Mouse (Mus musculus) induced T-regulatory cell, adult 2 months (primary cell): ENCODE results near the gene Bicd1.
"Not testable (repeated sequence)": the region's sequence is repeated elsewhere in the genome, so short reads cannot be mapped to it uniquely, and the experiment has no call there.

Source experiments
- DNase-seq: peaks from one replicate; pipeline ENCODE4 v3.0.0-alpha.2; 2012; ENCODE audit warnings: low read depth

Bicd1 gene

DNA sequence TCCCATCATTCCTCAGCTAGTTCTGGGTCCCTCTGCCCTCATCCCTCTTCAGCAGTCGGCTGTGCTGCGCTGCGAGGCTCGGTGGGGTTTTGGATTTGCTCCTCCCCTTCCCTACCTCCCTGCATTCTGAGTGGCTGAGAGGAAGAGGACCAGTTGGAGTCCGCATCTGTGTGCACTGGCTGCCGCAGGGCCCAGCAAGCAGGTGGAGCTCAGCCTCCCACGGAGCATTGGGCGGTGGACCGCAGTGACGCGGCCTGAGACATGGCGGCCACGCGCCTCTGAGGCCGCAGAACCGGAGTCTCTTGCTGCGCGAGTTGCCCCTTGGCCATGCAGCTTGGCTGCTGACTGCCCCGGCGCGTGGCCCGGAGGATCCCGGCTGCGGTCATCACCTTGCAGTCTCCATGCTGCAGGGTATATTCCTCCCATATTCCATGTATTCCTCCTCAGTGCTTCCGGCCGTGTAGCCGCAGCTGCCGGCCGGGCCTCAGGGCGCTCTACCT lies at the start of gene Bicd1:
TSS of gene Bicd1 (plus strand) at position 54 of the 500 bp plus-strand sequence.
- peak; percentile 61 for DNase-seq

DNA sequence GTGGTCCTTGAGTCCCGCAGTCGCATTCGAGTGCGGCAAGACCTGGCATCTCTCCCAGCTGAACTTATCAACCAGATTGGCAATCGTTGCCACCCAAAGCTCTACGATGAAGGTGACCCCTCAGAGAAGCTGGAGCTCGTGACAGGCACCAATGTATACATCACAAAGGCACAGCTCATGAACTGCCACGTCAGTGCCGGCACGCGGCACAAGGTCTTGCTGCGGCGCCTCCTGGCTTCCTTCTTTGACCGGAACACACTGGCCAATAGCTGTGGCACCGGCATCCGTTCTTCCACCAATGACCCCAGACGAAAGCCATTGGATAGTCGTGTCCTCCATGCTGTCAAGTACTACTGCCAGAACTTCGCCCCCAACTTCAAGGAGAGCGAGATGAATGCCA lies 46.2 kb upstream of the Bicd1 start:
- DNase-seq = not testable (repeated sequence)

DNA sequence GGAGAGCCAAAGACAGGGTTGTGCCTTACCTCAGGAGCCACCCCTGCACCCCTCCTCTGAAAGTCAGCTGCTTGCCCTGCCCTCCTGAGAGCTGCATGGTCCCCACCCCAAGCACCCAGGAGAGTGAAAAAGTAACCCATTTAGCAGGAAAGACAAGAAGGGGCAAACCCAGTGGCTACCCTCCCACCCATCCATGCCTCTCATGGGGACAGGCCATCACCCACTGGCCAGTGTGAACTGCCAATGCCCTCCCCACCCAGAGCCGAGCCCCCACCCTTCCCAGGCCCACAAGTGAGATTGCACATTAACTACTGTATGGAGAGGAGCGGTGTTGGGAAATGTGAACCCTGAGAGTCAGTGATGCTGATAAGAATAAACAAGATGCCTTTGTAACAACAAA lies 42.7 kb upstream of the Bicd1 start:
- peak; percentile 40 for DNase-seq

DNA sequence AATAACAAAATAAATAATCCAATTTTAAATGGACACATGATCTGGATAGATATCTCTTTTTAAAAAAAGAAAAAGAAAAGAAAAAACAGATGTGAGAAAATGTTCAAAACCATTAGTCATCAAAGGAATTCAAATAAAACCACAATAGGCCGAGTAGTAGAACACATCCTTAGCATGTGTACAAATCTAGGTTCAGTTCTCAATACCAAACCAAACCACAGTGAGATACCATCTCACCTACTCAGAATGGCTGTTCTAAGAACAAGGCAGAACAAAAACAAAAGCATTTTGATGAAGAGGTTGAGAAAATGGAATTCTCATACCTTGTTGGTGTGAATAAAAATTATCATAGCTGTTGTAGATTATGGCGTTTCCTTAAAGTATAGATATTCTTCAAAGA lies 42.3 kb upstream of the Bicd1 start:
- peak; percentile 84 for DNase-seq

DNA sequence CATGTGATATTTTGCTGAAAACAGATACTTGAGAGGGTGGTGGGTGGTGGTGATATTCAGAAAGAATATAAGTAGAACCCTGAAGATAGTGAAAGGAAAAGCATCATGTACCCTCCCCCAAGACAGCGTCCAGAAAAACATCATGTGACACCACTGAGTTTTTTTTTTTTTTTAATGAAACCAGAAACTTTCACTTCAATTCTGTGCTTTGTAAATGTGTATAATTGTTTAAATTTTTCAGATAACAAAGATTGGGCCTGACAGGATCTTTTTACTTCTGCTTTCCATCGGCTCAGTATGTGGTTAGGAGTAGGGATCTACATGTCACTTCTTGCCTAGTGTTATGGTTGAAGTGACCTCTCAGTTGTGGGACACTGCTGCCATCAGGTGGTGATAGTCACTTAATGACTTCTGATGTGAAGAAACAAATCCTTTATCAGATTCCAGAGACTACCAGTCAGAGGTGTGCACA lies 33.7 kb upstream of the Bicd1 start:
- peak; percentile 94 for DNase-seq

DNA sequence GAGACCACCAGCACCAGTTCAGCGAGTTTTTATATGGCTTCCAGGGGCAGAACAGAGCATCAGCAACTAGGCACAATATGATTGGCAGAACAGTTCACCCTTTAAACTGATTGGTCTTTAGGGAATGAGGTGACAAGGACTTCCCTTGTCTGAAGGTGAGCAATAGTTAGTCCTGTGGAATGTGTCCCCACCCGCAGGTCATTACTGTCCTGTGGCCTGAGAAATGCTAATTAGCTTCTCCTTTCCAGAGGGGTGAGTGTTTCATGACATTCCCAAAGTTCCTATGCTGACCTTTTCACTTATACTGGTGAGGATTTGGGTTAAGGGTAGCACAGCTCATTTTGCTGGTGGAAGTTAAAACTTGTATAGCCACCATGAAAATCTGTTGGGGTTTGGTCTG lies 25.2 kb upstream of the Bicd1 start:
- no peak for DNase-seq

DNA sequence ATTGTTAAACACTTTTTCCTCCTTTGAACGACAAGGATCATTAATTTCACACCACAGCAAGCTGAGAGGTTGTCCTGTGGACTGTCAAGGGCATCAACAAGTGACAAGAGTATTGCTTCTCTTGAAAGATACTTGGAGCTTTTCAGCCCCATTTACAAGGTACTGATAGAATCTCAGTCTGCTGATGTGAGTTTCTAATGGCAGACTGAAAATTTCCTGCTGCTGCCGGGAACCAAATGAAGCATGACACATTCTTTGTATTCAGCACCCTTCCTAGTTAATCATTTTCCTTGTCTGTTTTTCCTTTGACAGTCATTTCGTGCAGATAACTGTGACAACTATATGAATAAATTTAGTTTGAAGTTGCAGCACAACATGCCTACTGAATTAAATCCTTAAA lies 22.3 kb upstream of the Bicd1 start:
- DNase-seq = no peak

DNA sequence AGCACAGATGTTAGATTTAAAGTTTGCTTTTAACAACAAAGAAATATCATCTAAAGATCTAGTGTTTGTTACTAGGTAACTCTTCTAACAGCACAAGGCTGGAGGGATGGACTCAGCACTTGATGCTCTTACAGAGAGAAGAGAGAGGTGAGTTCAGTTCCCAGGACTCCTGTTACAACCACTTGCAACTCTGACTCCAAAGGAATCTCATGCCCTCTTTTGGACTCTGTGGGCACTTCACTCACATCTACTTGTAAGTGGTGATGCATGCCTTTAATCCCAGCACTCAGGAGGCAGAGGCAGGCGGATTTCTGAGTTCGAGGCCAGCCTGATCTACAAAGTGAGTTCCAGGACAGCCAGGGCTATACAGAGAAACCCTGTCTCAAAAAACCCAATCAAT lies 19.1 kb upstream of the Bicd1 start:
- not testable (repeated sequence) for DNase-seq

DNA sequence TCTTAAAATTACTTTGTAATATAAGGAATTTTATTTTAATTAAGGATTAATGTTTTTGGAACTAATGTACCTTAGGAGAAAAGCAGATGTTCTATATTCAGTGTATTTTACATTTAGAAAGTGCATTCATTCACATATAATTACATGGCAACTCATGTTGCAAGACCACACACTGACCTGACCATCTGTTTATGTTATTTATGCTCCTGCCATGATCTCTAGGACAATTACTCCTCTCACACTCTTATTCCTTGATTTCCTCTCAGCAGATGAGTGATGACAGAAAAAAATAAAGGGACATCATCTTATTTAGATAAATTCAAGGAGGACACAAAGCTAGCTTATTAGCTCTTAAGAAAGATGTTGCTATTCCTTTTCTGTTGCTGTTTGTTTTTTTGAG lies 9.3 kb upstream of the Bicd1 start:
- DNase-seq = no peak

DNA sequence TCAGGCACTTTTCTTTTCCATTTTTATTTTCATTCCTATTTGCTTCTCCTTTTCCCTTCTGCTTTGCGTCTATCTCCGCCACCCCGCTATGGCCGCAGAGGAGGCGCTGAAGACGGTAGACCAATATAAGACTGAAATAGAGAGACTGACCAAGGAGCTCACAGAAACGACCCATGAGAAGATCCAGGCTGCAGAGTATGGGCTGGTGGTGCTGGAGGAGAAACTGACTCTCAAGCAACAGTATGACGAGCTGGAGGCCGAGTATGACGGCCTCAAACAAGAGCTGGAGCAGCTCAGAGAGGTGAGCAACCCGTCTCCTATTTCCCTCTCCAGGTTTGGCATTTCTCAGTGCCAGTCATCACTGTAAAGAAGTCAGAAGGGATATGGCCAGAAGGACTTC lies 655 bp downstream of the Bicd1 start:
- peak; percentile 22 for DNase-seq

DNA sequence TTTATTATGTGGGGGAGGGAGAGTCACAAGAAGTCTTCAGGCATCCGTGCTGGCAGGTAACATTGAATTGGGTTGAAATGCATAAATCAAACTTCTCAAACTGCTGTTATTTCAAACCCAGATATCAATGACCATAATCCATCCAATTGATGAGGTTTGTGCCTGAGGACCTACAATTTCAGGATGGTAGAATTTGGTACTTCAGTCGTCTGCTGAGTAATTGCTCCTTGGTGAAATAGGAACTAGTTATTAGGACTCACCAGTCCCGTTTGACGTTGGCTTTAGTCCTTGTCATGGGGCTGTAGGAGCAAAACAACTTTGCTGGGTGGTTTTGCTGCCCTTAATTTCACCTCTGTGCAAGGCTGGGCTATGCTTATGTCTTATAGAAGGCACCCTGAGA lies 1.2 kb downstream of the Bicd1 start:
- no peak for DNase-seq

DNA sequence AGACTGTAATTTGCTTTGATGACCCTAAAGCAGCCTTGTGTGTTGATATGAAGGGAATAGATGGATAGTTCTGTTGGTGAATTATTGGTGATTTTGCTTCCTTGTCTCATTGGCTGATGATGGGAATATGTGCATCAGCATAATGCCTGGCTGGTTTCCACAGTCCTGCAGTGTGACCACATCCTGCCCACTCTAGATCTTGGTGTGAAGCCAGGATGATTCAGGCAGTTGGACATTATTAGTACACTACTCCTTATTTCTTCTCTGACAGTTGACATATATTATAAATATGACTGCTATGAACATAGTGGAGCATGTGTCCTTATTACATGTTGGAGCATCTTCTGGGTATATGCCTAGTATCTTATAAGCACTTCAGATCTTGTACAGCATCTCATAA lies 4.6 kb downstream of the Bicd1 start:
- no peak for DNase-seq

DNA sequence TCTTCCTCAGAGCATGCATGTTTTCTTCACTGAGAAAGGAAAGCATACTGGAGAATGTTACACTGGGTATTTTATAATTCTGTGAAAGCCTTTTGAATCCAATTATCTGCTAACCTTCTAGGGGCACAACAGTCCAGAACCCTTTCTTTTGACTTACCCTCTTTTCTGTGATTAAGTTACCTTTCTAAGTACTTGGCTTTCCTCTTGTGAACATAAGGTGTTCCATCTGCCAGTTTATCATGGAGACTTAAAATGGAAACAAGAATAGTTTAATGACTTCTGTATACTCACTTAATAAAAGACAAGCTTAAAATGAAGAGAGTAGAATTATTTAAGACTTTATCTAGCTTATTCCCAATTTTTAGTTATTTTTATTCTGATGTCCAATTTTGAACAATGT lies 16.1 kb downstream of the Bicd1 start:
- no peak for DNase-seq

DNA sequence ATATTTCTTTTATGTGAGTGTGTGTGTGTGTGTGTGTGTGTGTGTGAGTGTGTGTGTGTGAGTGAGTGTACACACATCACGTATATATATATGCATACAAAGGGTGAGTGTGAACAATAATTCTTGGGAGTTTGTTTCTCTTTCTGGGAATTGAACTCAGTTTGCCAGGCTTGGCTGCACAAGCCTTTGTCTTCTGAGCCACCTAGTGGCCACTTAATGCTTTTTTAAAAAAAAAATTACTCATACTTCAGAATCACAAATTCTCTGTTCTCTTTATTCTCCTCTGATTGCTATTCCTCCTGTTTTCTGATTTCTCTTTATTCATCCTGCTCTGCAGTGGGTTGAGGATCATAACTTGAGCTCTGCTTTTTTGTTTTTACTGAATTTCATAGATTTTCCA lies 30.5 kb downstream of the Bicd1 start:
- DNase-seq = peak; percentile 44

DNA sequence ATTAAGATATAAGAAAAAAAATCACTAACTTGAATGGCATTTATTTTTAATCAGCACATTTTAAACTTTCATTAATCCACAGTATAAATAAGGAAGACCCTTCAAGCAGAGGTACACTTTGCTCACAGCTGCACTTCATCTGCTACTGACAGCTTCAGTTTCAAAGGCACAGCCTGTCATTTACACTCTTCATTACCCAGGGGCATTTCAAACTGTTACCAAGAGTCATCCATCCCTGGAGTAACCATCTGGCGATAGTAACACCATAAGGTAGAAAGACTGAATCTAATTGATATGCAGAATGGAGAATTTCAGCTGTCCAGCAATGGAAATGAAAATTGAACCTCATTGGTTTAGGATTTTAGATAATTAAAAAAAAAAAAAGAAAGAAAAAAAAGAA lies 34.2 kb downstream of the Bicd1 start:
- DNase-seq = no peak

DNA sequence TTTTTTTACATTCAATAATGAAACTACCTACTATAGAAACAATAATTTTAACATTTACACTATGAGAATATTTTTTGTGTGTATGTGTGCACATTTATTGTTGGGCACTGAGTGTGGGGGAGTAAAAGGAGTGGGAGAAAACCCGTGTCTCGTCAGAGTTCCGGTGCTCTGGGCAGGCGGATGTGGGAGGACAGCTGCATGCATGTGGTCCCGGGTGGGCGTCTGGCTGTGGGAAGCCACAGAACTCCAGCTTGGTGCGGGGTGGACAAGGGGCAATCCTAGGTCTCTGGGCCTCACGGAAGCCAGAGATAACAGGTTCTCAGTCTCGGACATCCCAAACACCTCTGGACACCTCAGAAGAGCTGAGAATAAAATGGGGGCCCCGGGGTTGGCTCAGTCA lies 37.2 kb downstream of the Bicd1 start:
- DNase-seq = no peak

DNA sequence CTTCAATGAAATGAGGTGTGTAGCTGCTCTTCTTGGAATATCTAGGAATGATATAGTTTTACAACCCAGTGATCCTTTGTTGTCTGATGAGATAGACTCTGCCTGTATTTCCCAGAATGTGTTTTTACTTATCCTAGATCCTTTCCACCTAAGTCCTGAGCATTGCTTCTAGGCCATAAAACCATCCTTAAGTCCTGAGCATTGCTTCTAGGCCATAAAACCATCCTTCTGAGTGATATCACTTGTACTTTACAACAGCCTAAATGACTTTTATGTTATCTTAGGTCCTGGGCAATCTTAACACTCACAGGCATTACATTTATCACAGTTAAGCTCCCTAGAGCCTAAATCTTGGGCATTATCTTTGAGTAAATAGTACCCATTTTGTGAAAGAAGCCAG lies 48.6 kb downstream of the Bicd1 start:
- DNase-seq = no peak

DNA sequence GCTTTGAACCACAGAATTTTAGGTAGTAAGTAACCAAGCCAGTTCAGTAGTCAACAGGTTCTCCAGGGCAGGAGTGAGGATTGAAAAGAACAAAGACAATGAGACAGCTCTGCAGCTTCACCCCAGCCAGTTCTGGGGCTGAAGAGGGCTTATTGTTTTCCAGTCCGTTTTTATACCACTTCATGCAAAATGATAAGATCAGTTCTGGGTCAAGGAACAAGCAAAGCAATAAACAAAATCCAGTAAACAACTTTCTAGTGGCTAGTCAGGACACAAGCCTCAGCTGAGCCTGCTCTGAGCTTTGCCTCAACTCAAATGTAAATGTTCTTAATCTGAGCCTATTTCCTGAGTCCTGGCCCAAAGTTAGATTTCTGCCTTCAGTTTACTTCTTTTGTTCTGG lies 52.3 kb downstream of the Bicd1 start:
- DNase-seq = no peak

DNA sequence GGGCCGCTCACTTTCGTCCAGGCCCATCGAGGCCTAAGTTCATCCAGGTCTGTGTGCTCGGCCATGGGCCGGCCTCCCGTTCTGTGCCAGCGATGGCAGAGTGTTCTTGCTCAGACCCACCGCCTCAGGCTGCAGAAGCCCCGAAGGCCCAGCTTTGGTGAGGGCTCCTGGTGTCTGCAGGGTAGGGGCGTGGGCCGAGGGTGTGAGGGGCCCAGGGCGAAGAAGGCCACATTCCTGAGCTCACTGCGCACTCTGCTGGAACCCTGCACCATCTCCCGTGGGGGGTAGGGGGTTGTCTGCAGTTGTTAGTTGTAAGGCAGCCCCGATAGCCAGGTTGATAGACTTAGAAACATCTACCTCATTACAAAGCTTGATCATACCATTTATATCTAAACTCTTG lies 62.8 kb downstream of the Bicd1 start:
- DNase-seq = no peak

DNA sequence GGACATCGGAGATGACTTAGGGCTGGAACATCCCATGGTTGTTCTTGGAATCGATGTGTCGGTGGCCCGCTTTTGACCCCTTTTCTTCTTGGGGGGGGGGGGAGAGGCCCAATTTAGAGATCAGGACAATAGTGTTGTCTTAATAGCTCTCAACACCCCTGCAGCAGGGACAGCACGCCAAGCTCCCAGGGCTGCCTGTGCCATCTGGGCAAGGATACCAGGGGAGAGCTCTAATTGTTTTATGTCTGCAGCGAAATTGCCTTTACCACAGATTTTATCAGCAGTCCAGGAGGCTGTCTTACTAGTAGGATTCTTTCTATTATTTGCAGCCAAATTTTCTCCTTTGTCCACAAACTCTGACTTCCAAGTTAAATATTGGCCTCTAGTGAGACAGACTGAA lies 63.8 kb downstream of the Bicd1 start:
- not testable (repeated sequence) for DNase-seq

DNA sequence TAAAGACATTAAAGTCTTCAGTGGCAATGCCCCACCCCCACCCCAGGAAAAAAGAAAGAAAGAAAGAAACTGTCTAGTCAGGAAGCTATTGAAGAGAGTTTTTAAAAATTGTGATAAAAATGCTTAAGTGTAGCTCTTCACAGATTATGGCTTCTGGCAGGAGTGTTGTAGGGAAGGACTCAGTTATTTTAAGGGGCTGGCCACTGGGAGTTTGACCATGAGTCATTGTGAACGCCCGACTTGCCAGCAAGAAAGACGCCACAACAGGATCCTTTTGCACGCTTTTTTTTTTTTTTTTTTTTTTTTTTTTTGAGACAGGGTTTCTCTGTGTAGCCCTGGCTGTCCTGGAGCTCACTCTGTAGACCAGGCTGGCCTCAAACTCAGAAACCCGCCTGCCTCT lies 73.2 kb downstream of the Bicd1 start:
- DNase-seq = not testable (repeated sequence)

DNA sequence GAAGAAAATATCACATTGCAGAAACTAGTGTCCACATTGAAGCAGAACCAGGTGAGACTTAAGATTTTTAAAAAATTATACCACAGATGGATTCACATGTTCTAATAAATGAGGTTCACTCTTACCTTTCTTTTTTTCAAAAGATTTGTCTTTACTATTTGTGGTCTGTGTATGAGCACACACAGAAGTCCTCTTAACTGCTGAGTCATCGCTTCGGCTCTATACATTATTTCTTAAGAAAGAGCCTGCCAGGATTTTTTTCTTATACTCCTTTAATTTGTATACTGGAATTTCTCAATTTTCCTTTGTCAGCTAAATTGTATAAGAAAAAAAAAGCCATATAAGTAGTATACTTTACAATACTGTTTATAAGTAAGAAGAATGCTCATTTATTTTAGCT lies 86.0 kb downstream of the Bicd1 start:
- DNase-seq = no peak

DNA sequence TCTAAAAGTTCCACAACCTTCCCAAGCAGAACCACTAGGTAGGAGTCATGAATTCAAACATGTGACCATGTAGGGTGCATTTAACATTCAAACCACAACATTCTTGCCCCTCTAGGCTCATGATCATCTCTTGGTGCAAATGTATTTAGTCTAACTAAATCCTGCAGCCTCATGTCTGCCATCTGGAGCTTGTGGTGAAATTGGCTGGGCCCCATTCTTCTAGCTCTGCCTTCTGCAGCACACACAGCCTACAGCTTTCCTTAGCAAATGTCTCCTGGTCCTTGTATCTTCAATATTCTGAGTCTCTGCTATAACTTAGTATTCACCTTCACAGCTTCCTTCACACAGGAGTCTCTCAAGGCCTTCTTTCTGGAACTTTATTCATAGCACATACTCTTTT lies 87.2 kb downstream of the Bicd1 start:
- no peak for DNase-seq

DNA sequence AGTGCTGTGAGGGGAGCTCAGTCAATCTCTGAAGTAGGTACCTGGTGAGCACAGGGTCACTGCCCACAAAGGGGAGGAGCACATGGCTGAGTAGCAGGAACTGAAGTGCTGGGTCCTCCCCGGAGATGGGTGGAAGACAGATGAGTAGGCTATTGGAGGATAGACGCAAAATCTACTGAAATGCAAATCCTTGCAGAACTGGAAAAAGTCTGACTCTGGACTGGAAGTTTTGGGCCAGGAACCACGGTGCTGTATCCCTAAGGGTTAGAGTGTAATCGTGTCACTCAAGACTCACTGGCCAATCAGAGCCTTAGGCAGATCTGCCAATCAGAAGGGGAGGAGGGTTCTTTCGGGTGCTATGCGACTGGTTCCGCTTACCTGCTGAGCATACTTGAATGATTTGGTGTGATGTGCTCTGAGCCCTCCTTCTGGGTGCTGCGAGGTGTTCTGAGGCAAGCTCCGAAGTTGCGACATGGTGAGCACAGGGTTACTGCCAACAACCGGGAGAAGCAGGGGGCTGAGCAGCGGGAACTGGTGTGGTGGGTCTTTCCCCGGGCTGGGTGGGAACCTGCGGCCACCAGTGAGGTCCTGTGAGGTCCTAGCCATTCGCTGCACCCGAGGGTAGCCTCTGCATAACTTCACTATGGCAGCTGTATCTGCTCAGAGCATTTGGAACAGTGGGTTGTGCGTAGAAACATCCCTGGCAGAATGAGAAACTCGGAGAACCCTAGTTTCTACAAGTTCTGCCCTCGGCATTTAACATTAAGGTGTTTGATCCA lies 157.2 kb downstream of the Bicd1 start:
- DNase-seq = peak; percentile 63
